Mouse (Mus musculus): Measurements from ENCODE around the gene Rhox11. TPM values are rescaled to one million over a fixed set of nuclear protein-coding genes. Genes with fewer than 3 reads are reported as not detected.

Rhox11 gene
- total RNA-seq (2012; rRNA removed): not detected in 2 replicates
- polyA plus RNA-seq (2012; ENCODE audit: insufficient read depth in 1 of 2, insufficient read length in 2 of 2, low read depth in 1 of 2, low replicate concordance in 2 of 2, missing spikeins in 1 of 2): not detected

DNA sequence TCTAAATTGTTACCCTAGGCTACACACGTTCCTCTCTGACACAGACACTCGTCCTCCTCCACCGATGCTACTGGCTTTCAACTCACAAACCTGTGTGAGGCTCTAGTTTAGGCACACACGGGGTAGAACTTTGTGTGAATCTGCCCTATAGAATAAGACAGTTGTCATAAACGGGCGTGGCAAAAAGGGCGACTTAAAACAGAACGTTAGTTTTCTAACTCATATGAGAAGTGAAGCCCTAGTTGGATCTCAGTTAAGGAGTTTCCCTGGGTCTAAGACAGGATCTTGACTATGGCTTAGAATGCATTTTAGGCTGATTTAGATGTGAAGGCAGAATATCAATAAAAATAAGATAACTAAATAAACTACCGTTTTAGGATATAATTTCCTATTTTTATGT, at the start of gene Rhox11:
Gene Rhox11, minus strand, starts transcription at position 101 of the 400 bp plus-strand sequence.
- no peak within 1 kb of the TSS for H3K9ac ChIP-seq (ENCODE audit: control insufficient read depth, low read depth, low read length, poor library complexity, severe bottlenecking)

DNA sequence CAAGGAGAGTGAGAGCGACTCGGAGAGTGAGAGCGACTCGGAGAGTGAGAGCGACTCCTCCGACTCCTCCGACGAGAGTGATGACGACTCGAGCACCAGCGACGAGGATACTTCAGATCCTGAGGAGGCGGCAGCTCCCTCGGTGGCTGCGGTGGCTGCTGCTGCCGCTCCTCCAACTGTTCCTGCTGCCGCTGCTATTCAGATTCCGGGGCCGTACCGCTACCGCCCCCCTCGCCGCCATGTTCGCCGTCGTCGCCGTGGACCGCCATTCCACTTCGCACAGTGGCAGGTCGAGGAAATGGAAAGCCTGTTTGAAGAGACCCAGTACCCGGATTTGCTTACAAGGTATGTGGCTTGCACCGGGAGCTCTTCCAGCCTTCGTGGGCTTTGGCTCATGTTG, 36.5 kb upstream of the Rhox11 start:
- no peak overlapping the region for H3K9ac ChIP-seq (ENCODE audit: control insufficient read depth, low read depth, low read length, poor library complexity, severe bottlenecking)
- no peak for DNase-seq (ENCODE audit: low read depth, low spot score)

More for the DNA sequence above, at the start of gene Rhox11:
- Histone ChIP-seq H3K9me3 (replicated peaks; ENCODE audit: insufficient read depth, low read length) (no peaks in the 10 kb centered on the region), H3K27ac (ENCODE audit: control insufficient read depth, low read depth, low read length) (no peak within 1 kb of the TSS), H3K36me3 (ENCODE audit: control insufficient read depth in 1 of 2, insufficient read depth in 2 of 2, low read length in 2 of 2) (no peaks in the 10 kb centered on the region), H3K4me1 (ENCODE audit: control insufficient read depth in 1 of 2, insufficient read depth in 2 of 2, low read length in 2 of 2) (no peaks in the 10 kb centered on the region), H3K4me3 (ENCODE audit: control insufficient read depth in 1 of 2, insufficient read depth in 1 of 2, low read depth in 2 of 2, low read length in 2 of 2) (no peak within 1 kb of the TSS), H3K27me3 (ENCODE audit: control insufficient read depth in 1 of 2, insufficient read depth in 2 of 2, low read length in 2 of 2) (no peaks in the 10 kb centered on the region), H3K79me2 (ENCODE audit: control insufficient read depth, insufficient read depth, low read length, poor library complexity) (no peaks in the 10 kb centered on the region)
- DNase-seq (ENCODE audit: low read depth, low spot score): no peak
- TF ChIP-seq ZMIZ1 (IDR thresholded peaks at IDR 0.05; ENCODE audit: low read depth, low read length): no peak
- TF ChIP-seq CHD1 (IDR thresholded peaks at IDR 0.05; ENCODE audit: low read depth, low read length): no peak
- no peak for TF ChIP-seq ZKSCAN1 (IDR thresholded peaks at IDR 0.05; ENCODE audit: low read depth, low read length)
- no peak for TF ChIP-seq SIN3A (IDR thresholded peaks at IDR 0.05; ENCODE audit: low read length)
- TF ChIP-seq NELFE (IDR thresholded peaks at IDR 0.05; ENCODE audit: low read depth, low read length): no peak
- TF ChIP-seq ZNF384 (IDR thresholded peaks at IDR 0.05; ENCODE audit: low read depth, low read length): no peak
- TF ChIP-seq POLR2AphosphoS5 (IDR thresholded peaks at IDR 0.05; ENCODE audit: borderline replicate concordance, low read depth, low read length): no peak
- TF ChIP-seq HCFC1 (IDR thresholded peaks at IDR 0.05; ENCODE audit: low read depth, low read length): no peak
- TF ChIP-seq TAL1 (IDR thresholded peaks at IDR 0.05; ENCODE audit: low read length): no peak
- no peak for TF ChIP-seq JUND (IDR thresholded peaks at IDR 0.05; ENCODE audit: low read depth, low read length)
- no peak for TF ChIP-seq CTCF (IDR thresholded peaks at IDR 0.05 in 2 of 3, conservative IDR thresholded peaks at IDR 0.05 in 1 of 3; ENCODE audit: control insufficient read depth in 1 of 3, insufficient read depth in 1 of 3, low read depth in 2 of 3, low read length in 3 of 3, poor library complexity in 1 of 3, severe bottlenecking in 1 of 3)
- no peak for TF ChIP-seq GATA1 (IDR thresholded peaks at IDR 0.05; ENCODE audit: low read depth, low read length)
- TF ChIP-seq E2F4 (IDR thresholded peaks at IDR 0.05; ENCODE audit: borderline replicate concordance, low read depth, low read length): no peak
- no peak for TF ChIP-seq RCOR1 (IDR thresholded peaks at IDR 0.05; ENCODE audit: low read depth, low read length)
- TF ChIP-seq MXI1 (IDR thresholded peaks at IDR 0.05; ENCODE audit: low read depth, low read length): no peak
- no peak for TF ChIP-seq MAFK (IDR thresholded peaks at IDR 0.05; ENCODE audit: borderline replicate concordance, low read depth, low read length)
- TF ChIP-seq CHD2 (IDR thresholded peaks at IDR 0.05; ENCODE audit: low read length): no peak
- no peak for TF ChIP-seq UBTF (IDR thresholded peaks at IDR 0.05; ENCODE audit: borderline replicate concordance, insufficient read depth, low read depth, low read length)
- TF ChIP-seq TCF12 (IDR thresholded peaks at IDR 0.05; ENCODE audit: low read depth, low read length): no peak

More for the DNA sequence above, 36.5 kb upstream of the Rhox11 start:
- Histone ChIP-seq H3K27me3 (ENCODE audit: control insufficient read depth in 1 of 2, insufficient read depth in 2 of 2, low read length in 2 of 2) (no peaks in the 10 kb centered on the region), H3K36me3 (ENCODE audit: control insufficient read depth in 1 of 2, insufficient read depth in 2 of 2, low read length in 2 of 2) (no peaks in the 10 kb centered on the region), H3K79me2 (ENCODE audit: control insufficient read depth, insufficient read depth, low read length, poor library complexity) (no peaks in the 10 kb centered on the region), H3K4me3 (ENCODE audit: control insufficient read depth in 1 of 2, insufficient read depth in 1 of 2, low read depth in 2 of 2, low read length in 2 of 2) (no peak overlapping the region), H3K27ac (ENCODE audit: control insufficient read depth, low read depth, low read length) (no peak overlapping the region), H3K9me3 (replicated peaks; ENCODE audit: insufficient read depth, low read length) (no peaks in the 10 kb centered on the region), H3K4me1 (ENCODE audit: control insufficient read depth in 1 of 2, insufficient read depth in 2 of 2, low read length in 2 of 2) (no peaks in the 10 kb centered on the region)
- TF ChIP-seq RAD21 (IDR thresholded peaks at IDR 0.05; ENCODE audit: low read depth, low read length): no peak
- TF ChIP-seq TCF12 (IDR thresholded peaks at IDR 0.05; ENCODE audit: low read depth, low read length): no peak
- TF ChIP-seq POLR2AphosphoS2 (IDR thresholded peaks at IDR 0.05; ENCODE audit: low read length): no peak
- TF ChIP-seq EP300 (IDR thresholded peaks at IDR 0.05; ENCODE audit: low read depth in 1 of 2, low read length in 2 of 2): no peak
- TF ChIP-seq HCFC1 (IDR thresholded peaks at IDR 0.05; ENCODE audit: low read depth, low read length): no peak
- TF ChIP-seq SIN3A (IDR thresholded peaks at IDR 0.05; ENCODE audit: low read length): no peak
- no peak for TF ChIP-seq POLR2A (IDR thresholded peaks at IDR 0.05; ENCODE audit: control insufficient read depth in 1 of 2, insufficient read depth in 1 of 2, low read depth in 1 of 2, low read length in 2 of 2, poor library complexity in 1 of 2)
- TF ChIP-seq E2F4 (IDR thresholded peaks at IDR 0.05; ENCODE audit: borderline replicate concordance, low read depth, low read length): no peak
- TF ChIP-seq ZKSCAN1 (IDR thresholded peaks at IDR 0.05; ENCODE audit: low read depth, low read length): no peak
- no peak for TF ChIP-seq JUND (IDR thresholded peaks at IDR 0.05; ENCODE audit: low read depth, low read length)
- no peak for TF ChIP-seq GATA1 (IDR thresholded peaks at IDR 0.05; ENCODE audit: low read depth, low read length)
- no peak for TF ChIP-seq USF2 (IDR thresholded peaks at IDR 0.05; ENCODE audit: borderline replicate concordance in 1 of 2, insufficient read depth in 1 of 2, low read depth in 1 of 2, low read length in 2 of 2)
- TF ChIP-seq MYB (IDR thresholded peaks at IDR 0.05; ENCODE audit: low read depth, low read length): no peak

All from MEL (cell line).